ENCODE assay signal across 18 mouse cellular contexts in genomic region chr2:83835313-83836070, GRCm38 (mm10). TPM values are rescaled to one million over a fixed set of nuclear protein-coding genes. Genes with fewer than 3 reads are reported as not detected.
DNase-seq lines count a peak whose midpoint lies in the region; ATAC-seq lines count a peak whose summit lies in the region.
"Had no signal": no experiment of that assay in that cellular context is flagged by ENCODE, and none has a peak within 500 bp of the region (broad histone marks: within the 10 kb centered on the region; RNA-seq: fewer than 3 reads in every experiment).

No protein-coding gene starts in this region.

- peaks cover 17% of the 10 kb centered on the region for H3K36me3 ChIP-seq in forebrain, embryonic 10.5 days (replicated peaks)
- no peaks in the 10 kb centered on the region for H3K36me3 ChIP-seq in forebrain, embryonic 14.5 days (ENCODE audit: control insufficient read depth, insufficient read depth, low read length)
- no peaks in the 10 kb centered on the region for H3K36me3 ChIP-seq in hindbrain, embryonic 16.5 days (ENCODE audit: control insufficient read depth, insufficient read depth, low read length)
- H3K36me3 ChIP-seq in midbrain, embryonic 16.5 days (ENCODE audit: control insufficient read depth, insufficient read depth, low read length): no peaks in the 10 kb centered on the region
- H3K36me3 ChIP-seq: embryonic facial prominence, embryonic 15.5 days; kidney, embryonic 15.5 days had no signal

- peak; percentile 55; the same call in 1 of the 2 replicates for ATAC-seq in forebrain, embryonic 14.5 days
- peak; percentile 53; the same call in 1 of the 2 replicates for ATAC-seq in hindbrain, embryonic 16.5 days
- ATAC-seq in midbrain, embryonic 16.5 days: peak; percentile 30; the same call in 1 of the 2 replicates

- peak overlapping the region; percentile 71 for H3K27ac ChIP-seq in forebrain, embryonic 10.5 days
- peak overlapping the region; percentile 83 for H3K27ac ChIP-seq in forebrain, embryonic 14.5 days (ENCODE audit: low read depth, low read length)
- peak overlapping the region; percentile 36 for H3K27ac ChIP-seq in hindbrain, embryonic 16.5 days (ENCODE audit: low read depth, low read length)
- H3K27ac ChIP-seq in midbrain, embryonic 16.5 days (ENCODE audit: low read length): peak overlapping the region; percentile 81
- H3K27ac ChIP-seq: embryonic facial prominence, embryonic 15.5 days; heart, adult 2 months; kidney, embryonic 15.5 days; stomach, postnatal 0 days had no signal

- peaks cover 33% of the 10 kb centered on the region for H3K4me1 ChIP-seq in forebrain, embryonic 10.5 days
- H3K4me1 ChIP-seq in forebrain, embryonic 14.5 days (ENCODE audit: control insufficient read depth, insufficient read depth, low read length): peaks cover 11% of the 10 kb centered on the region
- peaks cover 3% of the 10 kb centered on the region; the same call in 1 of the 2 replicates for H3K4me1 ChIP-seq in hindbrain, embryonic 16.5 days (ENCODE audit: control insufficient read depth, insufficient read depth, low read depth, low read length)
- peaks cover 9% of the 10 kb centered on the region for H3K4me1 ChIP-seq in midbrain, embryonic 16.5 days (ENCODE audit: control insufficient read depth, insufficient read depth, low read length)
- H3K4me1 ChIP-seq: embryonic facial prominence, embryonic 15.5 days; kidney, embryonic 15.5 days had no signal

- H3K9me3 ChIP-seq in forebrain, embryonic 10.5 days: peaks cover 6% of the 10 kb centered on the region; the same call in 1 of the 2 replicates
- H3K9me3 ChIP-seq in forebrain, embryonic 14.5 days (replicated peaks; ENCODE audit: control insufficient read depth, low read length): 0 out of 2 replicates have a peak, but pooled peaks cover 5% of the 10 kb centered on the region
- H3K9me3 ChIP-seq in hindbrain, embryonic 16.5 days (ENCODE audit: control insufficient read depth, low read length): no peaks in the 10 kb centered on the region; the same call in 1 of the 2 replicates
- no peaks in the 10 kb centered on the region for H3K9me3 ChIP-seq in midbrain, embryonic 16.5 days (replicated peaks; ENCODE audit: control insufficient read depth, low read length, poor library complexity, severe bottlenecking)
- H3K9me3 ChIP-seq: embryonic facial prominence, embryonic 15.5 days; kidney, embryonic 15.5 days had no signal

- no peaks in the 10 kb centered on the region for H3K27me3 ChIP-seq in forebrain, embryonic 10.5 days (ENCODE audit: poor library complexity, severe bottlenecking)
- H3K27me3 ChIP-seq in forebrain, embryonic 14.5 days (replicated peaks; ENCODE audit: control insufficient read depth, insufficient read depth, low read length): no peaks in the 10 kb centered on the region
- H3K27me3 ChIP-seq in hindbrain, embryonic 16.5 days (replicated peaks; ENCODE audit: control insufficient read depth, insufficient read depth, low read length): no peaks in the 10 kb centered on the region
- H3K27me3 ChIP-seq in midbrain, embryonic 16.5 days (ENCODE audit: control insufficient read depth, insufficient read depth, low read depth, low read length): no peaks in the 10 kb centered on the region
- H3K27me3 ChIP-seq: embryonic facial prominence, embryonic 15.5 days; kidney, embryonic 15.5 days had no signal

- peak overlapping the region; percentile 34 for H3K4me2 ChIP-seq in forebrain, embryonic 14.5 days (ENCODE audit: low read length)
- H3K4me2 ChIP-seq in hindbrain, embryonic 16.5 days (ENCODE audit: low read length): peak overlapping the region; percentile 3; the same call in 1 of the 2 replicates
- H3K4me2 ChIP-seq in midbrain, embryonic 16.5 days (ENCODE audit: low read length): peak overlapping the region; percentile 36
- H3K4me2 ChIP-seq: embryonic facial prominence, embryonic 15.5 days; kidney, embryonic 15.5 days had no signal

- 41% methylated on average over 10 of the region's 10 CpGs for WGBS in forebrain, embryonic 10.5 days
- WGBS in forebrain, embryonic 14.5 days: 10% methylated on average over 10 of the region's 10 CpGs
- 45% methylated on average over 10 of the region's 10 CpGs for WGBS in hindbrain, embryonic 16.5 days
- WGBS in midbrain, embryonic 16.5 days: 19% methylated on average over 10 of the region's 10 CpGs

- peak overlapping the region; percentile 3; the same call in 1 of the 2 replicates for H3K4me3 ChIP-seq in forebrain, embryonic 10.5 days
- no peak overlapping the region for H3K4me3 ChIP-seq in forebrain, embryonic 14.5 days (ENCODE audit: low read depth, low read length)
- H3K4me3 ChIP-seq in hindbrain, embryonic 16.5 days (ENCODE audit: low read length): no peak overlapping the region
- H3K4me3 ChIP-seq in midbrain, embryonic 16.5 days (ENCODE audit: low read depth, low read length): no peak overlapping the region
- H3K4me3 ChIP-seq: embryonic facial prominence, embryonic 15.5 days; heart, adult 2 months; kidney, embryonic 15.5 days; myocyte had no signal

- H3K9ac ChIP-seq in forebrain, embryonic 14.5 days (ENCODE audit: low read length): peak overlapping the region; percentile 43; the same call in 1 of the 2 replicates
- no peak overlapping the region for H3K9ac ChIP-seq in hindbrain, embryonic 16.5 days (ENCODE audit: low read depth, low read length)
- H3K9ac ChIP-seq in midbrain, embryonic 16.5 days (ENCODE audit: low read depth, low read length): peak overlapping the region; percentile 25; the same call in 1 of the 2 replicates
- H3K9ac ChIP-seq: embryonic facial prominence, embryonic 15.5 days; kidney, embryonic 15.5 days had no signal

- no peak for DNase-seq in forebrain, embryonic 10.5 days (ENCODE audit: extremely low spot score, low spot score)
- DNase-seq in forebrain, embryonic 14.5 days (ENCODE audit: low spot score): peak; percentile 46
- no peak for DNase-seq in heart, postnatal 4 days
- DNase-seq in adrenal gland, postnatal 36 days: no peak
- DNase-seq in natural killer cell, adult 2 months (ENCODE audit: low spot score in 2 of 2): no peak
- DNase-seq: adrenal gland, postnatal 25 days; cerebellum, adult 9-10 months; gastrocnemius, postnatal 14 days; heart, adult 2 months; lung, postnatal 10 days; right cerebral cortex, postnatal 14 days; thymus, postnatal 36 days had no signal

RNA-seq across cellular contexts. Expression of gene Fam171b, which starts 23.1 kb away (rescaled TPM):
- 34.4 and 37.5 TPM in 2 replicates for polyA plus RNA-seq in forebrain, embryonic 10.5 days (2016; fragmentation: Nextera tagmentation; extraction: Ambion mirVana)
- polyA plus RNA-seq in forebrain, embryonic 14.5 days (2014; fragmentation: Nextera tagmentation; extraction: Ambion mirVana): 55.9 and 66.5 TPM in 2 replicates
- 77.1 and 80.4 TPM in 2 replicates for polyA plus RNA-seq in hindbrain, embryonic 16.5 days (2015; fragmentation: Nextera tagmentation; extraction: Ambion mirVana)
- polyA plus RNA-seq in midbrain, embryonic 16.5 days (2015; fragmentation: Nextera tagmentation; extraction: Ambion mirVana): 87.2 and 94.6 TPM in 2 replicates
- total RNA-seq in heart, postnatal 4 days (2021): 1 to 10 TPM; 1.3 to 1.6 TPM
- total RNA-seq in adrenal gland, postnatal 36 days (2021): 1 to 10 TPM; 3.8 to 4.0 TPM
